Comparison of ENCODE assay signal across 12 mouse cellular contexts in the genomic region with DNA sequence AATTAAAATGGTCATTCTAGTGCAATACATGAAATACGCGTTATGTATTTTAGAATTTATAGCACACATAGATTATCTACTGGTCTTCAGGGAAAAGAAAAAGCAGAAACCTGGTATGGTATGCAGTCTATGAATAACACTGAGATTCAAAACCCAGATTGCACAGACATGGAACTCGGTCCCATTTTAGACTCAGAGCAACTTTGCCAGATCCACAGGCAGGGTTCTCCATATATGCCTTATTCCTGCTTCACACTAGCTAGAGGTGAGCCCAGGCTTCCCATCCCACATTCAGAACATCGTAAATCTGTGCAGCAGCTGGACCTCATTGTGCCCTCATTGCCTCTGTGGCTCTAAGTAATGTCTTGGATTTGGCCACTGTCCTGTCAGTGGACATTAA.
"Had no signal": no experiment of that assay in that cellular context is flagged by ENCODE, and none has a peak within 500 bp of the region (broad histone marks: within the 10 kb centered on the region; RNA-seq: fewer than 3 reads in every experiment).

No protein-coding gene starts in this region.

- DNase-seq: retina, postnatal 1 day; right cerebral cortex, adult 18-20 months; right cerebral cortex, postnatal 14 days; right cerebral cortex, postnatal 25 days; right cerebral cortex, postnatal 4 days; spleen, adult 18-20 months; thymus, adult 18-20 months; thymus, adult 2 months; thymus, postnatal 14 days; thymus, postnatal 25 days; thymus, postnatal 36 days; thymus, postnatal 4 days had no signal
